Mouse (Mus musculus) megakaryocyte, embryonic 14.5 days (primary cell): ENCODE results near the gene Ubxn7.

Experiments
- FLI1 ChIP-seq: IDR thresholded peaks from 2 replicates; pipeline ENCODE4 v1.6.1; 2012; ENCODE audit warnings: low read length, inconsistent platforms, mixed read lengths
- GATA1 ChIP-seq: IDR thresholded peaks from 3 replicates; pipeline ENCODE4 v1.6.1; 2012; ENCODE audit warnings: mixed read lengths, low read length, inconsistent platforms, borderline replicate concordance

- TF ChIP-seq GATA1 (no peak), FLI1 (no peak)
Measured at GRCm38 (mm10) chr16:32433138-32433537, 101.1 kb downstream of the Ubxn7 start.
